Mouse (Mus musculus) gastrocnemius, postnatal 14 days (tissue): ENCODE measurements at regions not wholly inside any gene's neighbourhood (a gene's known extent, or its start where the extent isn't known, plus 50 kb on each side); places are given as distances from the start of the nearest gene placed in this dataset.
"Not testable (repeated sequence)": the region's sequence is repeated elsewhere in the genome, so short reads cannot be mapped to it uniquely, and the experiment has no call there.

Source experiments
- DNase-seq: peaks from one replicate; pipeline ENCODE4 v3.0.0; 2021; ENCODE audit warnings: mixed read lengths
- intact Hi-C: fragments of 180-260 bp; cut with DNase I; formaldehyde crosslinking; loops from one replicate; pipeline ENCODE4 v1.15.1; 2025; ENCODE audit warnings: low total_unique reads

DNA sequence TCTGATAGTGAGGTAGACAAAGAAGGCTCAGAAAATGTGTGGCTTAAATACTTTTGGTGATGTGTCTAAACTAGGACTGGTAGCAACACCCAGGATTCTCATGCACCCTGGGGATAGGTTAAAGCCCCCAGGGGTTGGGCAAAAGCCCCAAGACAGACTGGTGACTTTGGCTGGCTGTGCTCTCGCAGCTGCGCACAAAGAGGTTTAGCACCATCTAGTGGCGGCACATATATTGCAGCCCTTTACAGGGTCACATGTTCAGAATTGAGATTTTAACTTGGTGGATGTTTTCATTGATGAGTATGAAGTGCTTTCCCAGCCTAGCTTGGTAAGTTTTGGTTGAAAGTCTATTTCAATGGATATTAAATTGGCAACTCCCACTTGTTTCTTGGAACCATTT, 167.3 kb downstream of the Gm44 start:
- intact Hi-C loops, DNase-seq: not testable (repeated sequence)

DNA sequence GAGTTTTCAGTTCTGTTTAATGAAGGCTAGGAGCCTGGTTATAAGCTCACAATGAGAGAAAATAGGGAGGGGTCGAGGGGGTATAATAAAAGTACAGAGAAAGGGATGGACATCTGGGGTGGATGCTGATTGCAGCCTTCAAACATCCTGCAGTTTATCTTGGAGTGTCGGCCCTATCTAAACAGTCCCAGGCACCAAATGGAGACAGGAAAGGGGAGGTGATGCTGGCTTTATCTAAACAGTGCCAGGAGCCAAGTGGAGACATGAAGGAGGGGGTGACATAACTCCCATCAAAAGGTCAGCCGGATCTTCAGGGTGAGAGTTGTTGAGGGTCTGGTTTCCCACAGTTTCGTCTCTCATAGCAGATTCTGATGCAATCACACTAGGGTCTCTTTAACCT, 193.2 kb downstream of the Gm44 start:
- not testable (repeated sequence) for DNase-seq
- intact Hi-C loops = loop anchor here (2.0 kb wide), 1 partner anchor 32 kb away; no protein-coding TSS in a partner anchor
